Mouse (Mus musculus) CH12.LX (cell line): Measurements from ENCODE around the gene Trp73.
A peak's percentile ranks its signal among the peaks of the same experiment; 100 is the strongest.

Experiments
- CTCF ChIP-seq, 2 experiments: IDR thresholded peaks in 1 of 2; conservative IDR thresholded peaks in 1 of 2; 2 replicates each; pipeline ENCODE4 v1.5.1; 2011 to 2012; ENCODE audit warnings: low read depth in 2 of 2, low read length in 2 of 2, improper control_type of control experiment in 1 of 2, inconsistent platforms in 1 of 2, mild to moderate bottlenecking in 1 of 2, moderate library complexity in 1 of 2
- NRF1 ChIP-seq: IDR thresholded peaks from 2 replicates; pipeline ENCODE4 v1.6.1; 2014; ENCODE audit warnings: low read depth, mild to moderate bottlenecking, inconsistent platforms, low read length, improper control_type of control experiment, moderate library complexity
- POLR2A ChIP-seq: IDR thresholded peaks from 2 replicates; pipeline ENCODE4 v1.6.1; 2011; ENCODE audit warnings: low read depth, mild to moderate bottlenecking, improper control_type of control experiment, low read length
- ZKSCAN1 ChIP-seq: IDR thresholded peaks from 2 replicates; pipeline ENCODE4 v1.6.1; 2012; ENCODE audit warnings: low read depth, inconsistent platforms, low read length, improper control_type of control experiment, borderline replicate concordance

DNA sequence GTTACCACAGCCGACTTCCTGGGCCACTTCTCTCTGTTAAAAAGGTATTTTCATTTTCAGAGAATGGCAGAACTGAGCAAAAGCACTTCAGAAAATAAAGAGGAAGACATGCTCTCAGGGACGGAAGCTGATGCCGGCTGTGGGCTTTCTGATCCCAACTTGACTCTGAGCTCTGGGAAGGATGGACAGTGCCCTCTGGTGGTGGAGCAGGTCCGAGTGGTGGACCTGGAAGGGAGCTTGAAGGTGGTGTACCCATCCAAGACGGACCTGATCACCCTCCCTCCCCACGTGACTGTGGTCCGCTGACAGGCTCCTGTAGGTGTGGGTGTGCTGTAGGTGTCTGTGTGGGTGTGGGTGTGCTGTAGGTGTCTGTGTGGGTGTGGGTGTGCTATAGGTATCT is 120.4 kb downstream of the Trp73 start:
- TF ChIP-seq POLR2A, result no peak
- TF ChIP-seq CTCF (conservative IDR thresholded peaks at IDR 0.05 in 1 of 2, IDR thresholded peaks at IDR 0.05 in 1 of 2; ENCODE audit: low read depth in 2 of 2, low read length in 2 of 2), result peak; percentile 30 to 55; a peak in 2 of 4 replicates
- TF ChIP-seq NRF1, result no peak
- no peak for TF ChIP-seq ZKSCAN1
